Mouse (Mus musculus) bone marrow, adult 2 months (tissue): Measurements from ENCODE around the gene Ginm1.
"Not testable (repeated sequence)": the region's sequence is repeated elsewhere in the genome, so short reads cannot be mapped to it uniquely, and the experiment has no call there.

Experiments
- CTCF ChIP-seq: fragments of 200-500 bp; IDR thresholded peaks from 2 replicates; pipeline ENCODE4 v1.5.1; 2011; ENCODE audit warnings: low read length, control low read depth; ENCODE audit not compliant: control insufficient read depth, insufficient read depth
- POLR2A ChIP-seq: fragments of 200-500 bp; IDR thresholded peaks from 2 replicates; pipeline ENCODE4 v1.6.1; 2011; ENCODE audit warnings: low read depth, mild to moderate bottlenecking, control low read depth, low read length, borderline replicate concordance; ENCODE audit not compliant: control insufficient read depth

- not testable (repeated sequence) for TF ChIP-seq CTCF, POLR2A
These were observed 47.1 kb downstream of the Ginm1 start for GRCm38 (mm10) chr10:7745528-7745927.
